Mouse (Mus musculus): ENCODE data around the gene Cyp4v3.

GRCm38 (mm10) chr8:45355809-45356208 is 22.8 kb upstream of the Cyp4v3 start:
- TF ChIP-seq EP300 (IDR thresholded peaks at IDR 0.05; ENCODE audit: low read depth in 1 of 2, low read length in 2 of 2) (no peak), POLR2A (IDR thresholded peaks at IDR 0.05; ENCODE audit: control insufficient read depth in 1 of 2, insufficient read depth in 1 of 2, low read depth in 1 of 2, low read length in 2 of 2, poor library complexity in 1 of 2) (no peak), TAL1 (IDR thresholded peaks at IDR 0.05; ENCODE audit: low read length) (no peak)

All from MEL (cell line).